Mouse (Mus musculus) lung, postnatal 0 days (tissue): Measurements from ENCODE around the gene Gas2.

Source experiments
- CTCF ChIP-seq: IDR thresholded peaks from 2 replicates; pipeline ENCODE4 v1.5.1; 2016; ENCODE audit warnings: antibody characterized with exemption, mild to moderate bottlenecking
- EP300 ChIP-seq: IDR thresholded peaks from 2 replicates; pipeline ENCODE4 v1.6.1; 2016; ENCODE audit warnings: antibody characterized with exemption, mild to moderate bottlenecking, control low read depth

GRCm38 (mm10) chr7:51973091-51973490, 111.3 kb downstream of the Gas2 start:
- TF ChIP-seq CTCF (no peak), EP300 (no peak)
